Mouse (Mus musculus): ENCODE measurements around the gene Rab22a. TPM values are rescaled to one million over a fixed set of nuclear protein-coding genes. Genes with fewer than 3 reads are reported as not detected.

The Rab22a gene
- polyA plus RNA-seq, 1 experiment from 2014 or later = 36.8 TPM

GRCm38 (mm10) chr2:173730444-173730966, 70.9 kb downstream of the Rab22a start:
- Histone ChIP-seq H3K36me3 (no peaks in the 10 kb centered on the region), H3K4me2 (peak overlapping the region; percentile 11; the same call in 1 of the 2 replicates), H3K9me3 (no peaks in the 10 kb centered on the region), H3K27ac (peak overlapping the region; percentile 53), H3K27me3 (no peaks in the 10 kb centered on the region), H3K4me3 (no peak overlapping the region), H3K9ac (no peak overlapping the region), H3K4me1 (replicated peaks) (peaks cover 24% of the 10 kb centered on the region)
- peak; percentile 79 for ATAC-seq (ENCODE audit: low FRiP score)
- WGBS = 3% methylated on average over 9 of the region's 9 CpGs

DNA sequence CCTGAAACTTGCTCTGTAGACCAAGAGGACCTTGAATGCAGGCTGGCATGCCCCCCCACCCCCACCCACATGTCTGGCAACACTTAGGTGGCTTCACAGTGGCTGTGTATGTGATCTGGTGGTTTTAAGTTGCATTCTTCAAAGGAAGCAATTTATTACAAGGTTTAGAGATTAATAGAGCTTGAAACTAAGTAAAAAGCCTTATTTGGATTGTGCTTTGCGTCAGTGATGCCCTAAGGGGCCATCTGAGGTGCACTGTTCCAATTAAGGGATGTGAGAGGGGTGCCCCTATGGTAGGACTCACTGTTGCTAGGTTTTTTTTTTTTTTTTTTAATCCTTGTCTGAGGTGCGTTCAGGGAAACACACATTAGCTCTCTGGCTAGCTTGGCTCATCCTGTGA, 74.9 kb downstream of the Rab22a start:
- H3K4me3 ChIP-seq = no peak overlapping the region
- WGBS = 58% methylated on average over 2 of the region's 2 CpGs

GRCm38 (mm10) chr2:173737222-173737989, 77.8 kb downstream of the Rab22a start, which contains the start of gene Vapb:
Gene Vapb, plus strand, starts transcription at chr2:173737511.
- H3K27me3 ChIP-seq = no peaks in the 10 kb centered on the region
- peaks cover 39% of the 10 kb centered on the region for H3K4me1 ChIP-seq (replicated peaks)
- H3K36me3 ChIP-seq = 0 out of 2 replicates have a peak, but pooled peaks cover 5% of the 10 kb centered on the region
- H3K4me2 ChIP-seq = peak within 1 kb of the TSS; percentile 76
- ATAC-seq (ENCODE audit: low FRiP score) = peak; percentile 95
- under 1% methylated on average over 70 of the region's 70 CpGs for WGBS
- H3K9me3 ChIP-seq = no peaks in the 10 kb centered on the region
- peak within 1 kb of the TSS; percentile 88 for H3K9ac ChIP-seq
- peak within 1 kb of the TSS; percentile 84 for H3K27ac ChIP-seq
- peak within 1 kb of the TSS; percentile 73 for H3K4me3 ChIP-seq

More for the DNA sequence above, 74.9 kb downstream of the Rab22a start:
- ATAC-seq (ENCODE audit: low FRiP score) = no peak
- Histone ChIP-seq H3K9ac (no peak overlapping the region), H3K27me3 (no peaks in the 10 kb centered on the region), H3K4me1 (replicated peaks) (peaks cover 40% of the 10 kb centered on the region), H3K4me2 (no peak overlapping the region), H3K36me3 (0 out of 2 replicates have a peak, but pooled peaks cover 5% of the 10 kb centered on the region), H3K27ac (no peak overlapping the region), H3K9me3 (no peaks in the 10 kb centered on the region)

DNA sequence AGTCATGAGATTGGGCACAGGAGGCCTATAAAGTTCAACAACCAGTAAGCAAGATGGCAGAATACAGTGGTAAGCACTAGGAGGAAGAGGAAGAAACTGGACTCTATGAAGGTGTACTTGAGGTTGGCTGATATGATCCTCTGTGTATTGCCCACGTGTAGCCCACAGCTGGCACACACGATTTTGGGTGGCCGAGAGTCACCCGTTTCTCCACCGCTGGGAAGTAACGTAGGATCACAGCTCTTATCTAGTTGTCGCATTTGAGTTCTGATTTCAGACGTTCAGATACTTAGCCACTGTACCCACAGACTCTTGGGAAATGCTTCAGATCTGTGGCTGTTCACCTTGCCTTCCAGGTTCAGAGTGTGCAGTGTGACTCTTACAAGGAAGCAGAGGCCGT, 78.7 kb downstream of the Rab22a start:
- 89% methylated on average over 9 of the region's 9 CpGs for WGBS
- Histone ChIP-seq H3K27ac (no peak overlapping the region), H3K4me2 (peak overlapping the region; percentile 76), H3K27me3 (no peaks in the 10 kb centered on the region), H3K9me3 (no peaks in the 10 kb centered on the region), H3K4me1 (replicated peaks) (peaks cover 46% of the 10 kb centered on the region), H3K4me3 (peak overlapping the region; percentile 73), H3K9ac (peak overlapping the region; percentile 88), H3K36me3 (0 out of 2 replicates have a peak, but pooled peaks cover 5% of the 10 kb centered on the region)
- ATAC-seq (ENCODE audit: low FRiP score) = no peak

- Histone ChIP-seq H3K9me3 (no peaks in the 10 kb centered on the region), H3K27ac (no peak overlapping the region), H3K9ac (no peak overlapping the region), H3K4me1 (replicated peaks) (peaks cover 44% of the 10 kb centered on the region), H3K4me2 (no peak overlapping the region; the same call in 1 of the 2 replicates), H3K4me3 (no peak overlapping the region), H3K27me3 (no peaks in the 10 kb centered on the region), H3K36me3 (0 out of 2 replicates have a peak, but pooled peaks cover 5% of the 10 kb centered on the region)
- ATAC-seq (ENCODE audit: low FRiP score) = no peak
- 91% methylated on average over 7 of the region's 7 CpGs for WGBS
Observed at GRCm38 (mm10) chr2:173739107-173739506, 79.5 kb downstream of the Rab22a start.

DNA sequence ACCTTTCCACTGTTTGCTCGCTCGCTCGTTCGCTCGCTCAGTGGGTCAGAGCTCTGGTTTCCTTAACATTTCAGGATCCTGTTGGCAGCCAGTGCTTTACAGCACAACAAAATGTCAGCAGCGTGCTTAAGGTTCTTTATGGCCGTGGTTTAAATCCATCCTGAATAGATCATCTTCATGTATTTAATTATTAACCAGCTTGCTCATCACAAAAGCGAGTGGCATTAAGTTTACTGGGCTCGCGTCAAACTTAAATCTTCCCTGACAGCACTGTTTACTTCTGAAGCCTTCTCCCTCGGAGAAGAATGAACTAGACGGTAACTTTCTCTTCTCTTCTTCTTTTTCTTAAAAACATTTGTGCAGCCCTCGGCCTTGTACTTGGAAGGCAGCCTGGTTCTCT, 82.5 kb downstream of the Rab22a start:
- Histone ChIP-seq H3K4me1 (replicated peaks) (peaks cover 44% of the 10 kb centered on the region), H3K27ac (no peak overlapping the region), H3K36me3 (peaks cover 18% of the 10 kb centered on the region), H3K9me3 (peaks cover 4% of the 10 kb centered on the region; the same call in 1 of the 2 replicates), H3K27me3 (no peaks in the 10 kb centered on the region), H3K9ac (no peak overlapping the region), H3K4me3 (no peak overlapping the region), H3K4me2 (no peak overlapping the region)
- 64% methylated on average over 13 of the region's 13 CpGs for WGBS
- no peak for ATAC-seq (ENCODE audit: low FRiP score)

GRCm38 (mm10) chr2:173742744-173743143, 83.2 kb downstream of the Rab22a start:
- Histone ChIP-seq H3K4me1 (replicated peaks) (peaks cover 44% of the 10 kb centered on the region), H3K27me3 (no peaks in the 10 kb centered on the region), H3K36me3 (peaks cover 22% of the 10 kb centered on the region), H3K27ac (no peak overlapping the region), H3K4me2 (no peak overlapping the region), H3K9me3 (peaks cover 7% of the 10 kb centered on the region; the same call in 1 of the 2 replicates), H3K9ac (no peak overlapping the region), H3K4me3 (no peak overlapping the region)
- no peak for ATAC-seq (ENCODE audit: low FRiP score)
- 72% methylated on average over 9 of the region's 9 CpGs for WGBS

DNA sequence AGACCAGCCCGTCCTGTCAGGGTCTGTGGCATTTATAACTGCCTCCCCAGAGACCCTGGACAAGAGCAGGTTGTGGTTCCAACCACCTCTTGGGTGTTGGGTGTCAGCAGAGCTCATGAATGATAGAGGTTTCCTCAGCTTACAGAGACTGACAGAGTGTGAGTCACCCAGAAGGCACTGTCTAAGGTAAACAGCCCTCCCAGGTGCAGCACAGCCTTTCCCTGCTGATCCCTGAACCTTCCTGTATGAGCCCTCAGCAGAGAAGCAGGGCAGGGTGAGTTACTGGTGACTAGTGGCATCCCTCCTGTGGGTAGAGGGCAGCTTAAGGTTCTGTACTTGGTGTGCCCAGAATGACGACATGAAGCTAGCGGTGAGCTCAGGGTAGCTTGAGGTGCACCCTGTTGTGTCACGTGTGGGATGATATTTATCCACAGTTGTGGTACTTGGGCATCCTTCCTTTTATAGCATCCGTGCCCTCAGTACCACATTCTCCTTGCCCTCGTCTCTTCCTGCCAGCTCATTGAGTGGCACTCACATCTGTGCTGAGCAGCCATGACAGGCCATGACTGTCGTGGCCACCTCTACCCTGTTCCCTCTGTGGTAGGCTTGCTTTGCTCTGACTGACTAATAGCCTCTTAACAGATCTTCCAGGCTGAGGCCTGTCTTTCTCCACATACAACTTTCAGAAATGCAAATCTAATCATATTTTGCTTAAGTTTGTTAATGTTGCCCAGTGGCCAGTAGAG, 84.7 kb downstream of the Rab22a start:
- Histone ChIP-seq H3K4me3 (no peak overlapping the region), H3K36me3 (peaks cover 17% of the 10 kb centered on the region), H3K27me3 (no peaks in the 10 kb centered on the region), H3K9ac (no peak overlapping the region), H3K9me3 (peaks cover 7% of the 10 kb centered on the region; the same call in 1 of the 2 replicates), H3K27ac (no peak overlapping the region), H3K4me2 (no peak overlapping the region), H3K4me1 (replicated peaks) (peaks cover 29% of the 10 kb centered on the region)
- 92% methylated on average over 7 of the region's 7 CpGs for WGBS
- ATAC-seq (ENCODE audit: low FRiP score) = no peak

GRCm38 (mm10) chr2:173748961-173749659, 89.5 kb downstream of the Rab22a start:
- Histone ChIP-seq H3K4me3 (no peak overlapping the region), H3K4me2 (no peak overlapping the region), H3K9ac (no peak overlapping the region), H3K36me3 (peaks cover 20% of the 10 kb centered on the region), H3K4me1 (replicated peaks) (peaks cover 7% of the 10 kb centered on the region; the same call in 1 of the 2 replicates), H3K27me3 (no peaks in the 10 kb centered on the region), H3K9me3 (peaks cover 7% of the 10 kb centered on the region; the same call in 1 of the 2 replicates), H3K27ac (no peak overlapping the region)
- ATAC-seq (ENCODE audit: low FRiP score) = no peak
- WGBS = 94% methylated on average over 2 of the region's 2 CpGs

- Histone ChIP-seq H3K9ac (0 out of 2 replicates have a peak overlapping the region, but pooled peaks have one; percentile 19), H3K27ac (peak overlapping the region; percentile 71), H3K27me3 (no peaks in the 10 kb centered on the region), H3K36me3 (no peaks in the 10 kb centered on the region), H3K4me3 (no peak overlapping the region), H3K4me2 (no peak overlapping the region), H3K9me3 (no peaks in the 10 kb centered on the region), H3K4me1 (replicated peaks) (peaks cover 51% of the 10 kb centered on the region)
- 23% methylated on average over 8 of the region's 8 CpGs for WGBS
- no peak for ATAC-seq (ENCODE audit: low FRiP score)
Observed at GRCm38 (mm10) chr2:173755433-173756144, 96.0 kb downstream of the Rab22a start.

All from hindbrain, embryonic 13.5 days (tissue).